Mouse (Mus musculus) intestine, embryonic 16.5 days (tissue): ENCODE data around the gene Col25a1. TPM values are rescaled to one million over a fixed set of nuclear protein-coding genes. Genes with fewer than 3 reads are reported as not detected.

Experiments
- ATAC-seq: fragments of 200-750 bp; cut with Nextera tagmentation; 2 replicates; pipeline ENCODE4 v1.8.0; 2017; ENCODE audit warnings: moderate TSS enrichment, moderate library complexity
- H3K27ac ChIP-seq: fragments of 300-500 bp; sonication (generic); 2 replicates; pipeline ENCODE4 v1.5.1; 2014; ENCODE audit warnings: mild to moderate bottlenecking, low read length
- H3K27me3 ChIP-seq: fragments of 300-500 bp; sonication (generic); replicated peaks from 2 replicates; pipeline ENCODE4 v1.6.1; 2014; ENCODE audit warnings: low read length, control low read depth, mixed read lengths; ENCODE audit not compliant: control insufficient read depth, insufficient read depth
- H3K36me3 ChIP-seq: fragments of 300-500 bp; sonication (generic); 2 replicates; pipeline ENCODE4 v1.6.1; 2014; ENCODE audit warnings: low read length, control low read depth; ENCODE audit not compliant: control insufficient read depth, insufficient read depth
- H3K4me1 ChIP-seq: fragments of 300-500 bp; sonication (generic); 2 replicates; pipeline ENCODE4 v1.6.1; 2014; ENCODE audit warnings: low read length, control low read depth, mixed read lengths; ENCODE audit not compliant: control insufficient read depth, insufficient read depth
- H3K4me2 ChIP-seq: fragments of 300-500 bp; sonication (generic); 2 replicates; pipeline ENCODE4 v1.6.1; 2014; ENCODE audit warnings: low read depth, low read length, control low read depth
- H3K4me3 ChIP-seq: fragments of 300-500 bp; sonication (generic); 2 replicates; pipeline ENCODE4 v1.5.1; 2014; ENCODE audit warnings: mild to moderate bottlenecking, low read length
- H3K9ac ChIP-seq: fragments of 300-500 bp; sonication (generic); 2 replicates; pipeline ENCODE4 v1.6.1; 2014; ENCODE audit warnings: low read depth, low read length
- H3K9me3 ChIP-seq: fragments of 300-500 bp; sonication (generic); 2 replicates; pipeline ENCODE4 v1.6.1; 2016; ENCODE audit warnings: low read length, control low read depth; ENCODE audit not compliant: control insufficient read depth
- WGBS: fragments of 180-500 bp; shearing (Covaris S2); extraction: QIAGEN DNeasy Blood & Tissue Kit; methylation state at CpG from one replicate; pipeline ENCODE4 v1.1.7; 2014; 5-methylcytosine and 5-hydroxymethylcytosine counted together
- polyA plus RNA-seq: library from polyadenylated mRNA; unstranded; fragments of >200 nt; fragmentation: Nextera tagmentation; extraction: Ambion mirVana; gene quantifications from 2 replicates; pipeline ENCODE4 v1.2.1, GENCODE M21; 2015

Gene Col25a1
- polyA plus RNA-seq, 1 experiment from 2014 or later = 1.4 TPM

DNA sequence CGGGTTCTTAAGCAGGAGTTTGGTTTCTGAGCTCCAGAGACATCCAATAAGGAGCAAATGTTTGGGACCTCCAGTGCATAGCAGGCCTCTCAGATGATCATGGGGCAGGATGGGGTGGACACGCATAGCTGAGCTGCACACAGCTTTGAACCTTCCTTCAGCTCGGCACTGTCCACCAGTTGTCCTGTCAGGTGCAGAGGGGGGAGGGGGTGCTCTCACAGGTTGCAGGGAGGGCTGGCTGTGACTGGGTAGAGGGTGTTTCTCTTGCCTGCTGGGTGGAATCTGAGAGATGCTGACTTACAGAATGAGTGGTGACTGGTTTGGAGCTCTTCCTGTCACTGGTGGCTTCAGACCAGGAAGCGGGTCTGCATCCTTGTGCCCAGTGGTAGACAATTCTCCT, 157.5 kb downstream of the Col25a1 start:
- Histone ChIP-seq H3K36me3 (no peaks in the 10 kb centered on the region), H3K4me3 (no peak overlapping the region), H3K4me1 (no peaks in the 10 kb centered on the region), H3K27me3 (no peaks in the 10 kb centered on the region), H3K27ac (no peak overlapping the region), H3K9me3 (no peaks in the 10 kb centered on the region), H3K9ac (no peak overlapping the region), H3K4me2 (no peak overlapping the region)
- no peak for ATAC-seq
- 80% methylated on average over 4 of the region's 4 CpGs for WGBS

DNA sequence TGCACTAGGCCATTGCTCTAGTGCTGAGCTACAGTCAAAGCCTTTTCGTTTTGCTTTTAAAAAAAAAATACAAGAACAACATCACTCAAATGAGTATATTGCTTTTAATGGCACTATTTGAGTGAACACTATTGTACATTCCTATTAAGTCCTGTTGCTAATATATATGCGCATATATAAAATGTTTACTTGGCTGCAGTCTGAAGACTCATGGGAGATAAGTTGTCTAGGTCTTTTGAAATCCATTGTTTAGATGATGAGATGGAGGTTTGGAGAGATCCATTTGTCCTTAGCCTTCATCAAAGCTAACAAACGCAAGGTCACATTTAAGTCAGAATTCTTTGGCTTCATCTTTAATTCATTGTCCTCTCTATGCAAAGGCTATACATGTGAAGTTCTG, 157.9 kb downstream of the Col25a1 start:
- no peak for ATAC-seq
- no peaks in the 10 kb centered on the region for H3K9me3 ChIP-seq
- no peak overlapping the region for H3K27ac ChIP-seq
- H3K9ac ChIP-seq = no peak overlapping the region
- no peaks in the 10 kb centered on the region for H3K27me3 ChIP-seq
- WGBS = 85% methylated on average over 3 of the region's 3 CpGs
- no peaks in the 10 kb centered on the region for H3K36me3 ChIP-seq
- no peaks in the 10 kb centered on the region for H3K4me1 ChIP-seq
- H3K4me2 ChIP-seq = no peak overlapping the region
- H3K4me3 ChIP-seq = no peak overlapping the region

DNA sequence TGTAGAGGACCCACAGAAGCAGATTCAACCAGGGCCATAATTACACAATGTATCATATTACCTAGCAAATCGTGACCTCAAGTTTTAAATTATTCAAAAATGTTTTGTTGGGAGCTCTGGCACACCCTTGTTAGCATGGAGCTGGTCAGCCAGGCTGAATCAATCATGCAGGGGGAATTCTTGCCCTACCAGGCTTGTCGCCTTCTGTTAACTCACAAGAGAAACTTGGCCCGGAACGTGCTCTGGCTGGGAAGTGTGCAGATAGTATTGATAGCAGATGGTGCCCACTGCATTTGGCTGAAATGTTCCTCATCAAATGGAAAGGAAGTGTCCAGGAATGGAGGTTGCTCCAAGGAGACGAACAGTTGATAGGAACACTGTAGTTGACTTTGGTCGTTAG, 158.9 kb downstream of the Col25a1 start:
- 66% methylated on average over 6 of the region's 6 CpGs for WGBS
- H3K9ac ChIP-seq = no peak overlapping the region
- no peaks in the 10 kb centered on the region for H3K9me3 ChIP-seq
- H3K36me3 ChIP-seq = no peaks in the 10 kb centered on the region
- H3K4me3 ChIP-seq = no peak overlapping the region
- no peak overlapping the region for H3K27ac ChIP-seq
- H3K27me3 ChIP-seq = no peaks in the 10 kb centered on the region
- no peaks in the 10 kb centered on the region for H3K4me1 ChIP-seq
- ATAC-seq = no peak
- no peak overlapping the region for H3K4me2 ChIP-seq

DNA sequence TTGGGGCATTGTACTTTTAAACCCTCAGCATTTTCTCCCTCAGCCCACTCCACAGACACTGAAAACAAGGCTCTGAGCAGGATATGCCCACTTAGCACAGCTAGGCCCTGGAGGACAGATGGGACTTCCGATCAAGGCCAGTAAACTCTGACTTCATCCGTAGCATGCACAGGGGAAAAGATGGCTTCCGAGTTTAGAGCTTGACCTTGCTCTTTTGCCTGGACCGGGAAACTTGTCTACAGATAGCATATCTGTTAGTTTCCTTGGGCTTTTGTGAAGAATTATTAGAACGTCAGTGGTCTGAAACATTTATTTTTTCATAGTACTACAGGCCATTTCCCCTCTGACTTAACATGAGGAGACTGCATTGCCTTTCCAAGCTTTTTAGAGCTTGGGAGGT, 159.4 kb downstream of the Col25a1 start:
- H3K4me2 ChIP-seq = no peak overlapping the region
- no peak for ATAC-seq
- H3K4me3 ChIP-seq = no peak overlapping the region
- no peak overlapping the region for H3K9ac ChIP-seq
- no peak overlapping the region for H3K27ac ChIP-seq
- H3K9me3 ChIP-seq = no peaks in the 10 kb centered on the region
- WGBS = 85% methylated on average over 5 of the region's 5 CpGs
- H3K27me3 ChIP-seq = no peaks in the 10 kb centered on the region
- H3K36me3 ChIP-seq = no peaks in the 10 kb centered on the region
- H3K4me1 ChIP-seq = no peaks in the 10 kb centered on the region

DNA sequence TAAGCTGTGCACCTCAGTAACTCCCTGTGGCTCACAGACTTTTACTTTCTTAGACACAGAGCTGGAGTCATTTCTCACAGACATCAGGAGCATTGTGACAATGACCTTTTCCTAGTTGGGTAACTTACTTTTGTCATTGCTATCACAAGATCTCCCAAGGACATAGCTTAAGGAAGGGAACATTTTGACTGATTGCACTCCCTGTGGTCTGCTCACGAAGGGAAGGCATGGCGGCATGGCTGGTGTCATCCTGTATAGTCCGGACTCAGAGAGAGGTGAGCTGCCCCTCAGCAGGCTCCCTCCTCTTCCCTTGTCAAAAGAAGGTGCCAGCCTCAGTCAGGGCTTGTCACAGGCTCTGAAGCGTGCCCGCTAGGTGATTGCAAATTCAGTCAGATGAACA, 160.6 kb downstream of the Col25a1 start:
- H3K4me1 ChIP-seq = no peaks in the 10 kb centered on the region
- H3K27me3 ChIP-seq = no peaks in the 10 kb centered on the region
- no peaks in the 10 kb centered on the region for H3K36me3 ChIP-seq
- no peak overlapping the region for H3K4me2 ChIP-seq
- no peak overlapping the region for H3K27ac ChIP-seq
- 87% methylated on average over 5 of the region's 5 CpGs for WGBS
- H3K4me3 ChIP-seq = no peak overlapping the region
- H3K9me3 ChIP-seq = no peaks in the 10 kb centered on the region
- ATAC-seq = no peak
- no peak overlapping the region for H3K9ac ChIP-seq

DNA sequence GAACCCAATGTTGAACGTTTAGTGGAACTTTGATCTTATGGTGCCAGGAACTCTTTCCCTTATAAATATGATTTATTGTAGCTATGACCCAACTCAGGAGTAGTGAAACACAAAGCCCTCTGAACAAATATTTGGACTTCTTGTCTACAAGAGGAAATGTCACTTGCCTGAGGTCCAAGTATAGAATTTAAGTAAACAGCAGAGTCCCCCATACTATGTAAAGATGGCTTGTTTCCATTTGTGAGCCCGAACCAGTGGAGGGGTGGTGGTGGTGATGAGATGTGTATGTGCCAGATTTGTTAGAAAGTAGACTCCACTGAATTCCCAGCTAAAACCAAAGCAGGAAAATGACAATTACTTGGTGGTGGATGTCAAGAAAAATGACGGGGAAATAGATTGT, 169.2 kb downstream of the Col25a1 start:
- Histone ChIP-seq H3K4me1 (no peaks in the 10 kb centered on the region), H3K27me3 (no peaks in the 10 kb centered on the region), H3K9me3 (no peaks in the 10 kb centered on the region), H3K27ac (no peak overlapping the region), H3K4me2 (no peak overlapping the region), H3K9ac (no peak overlapping the region), H3K36me3 (no peaks in the 10 kb centered on the region), H3K4me3 (no peak overlapping the region)
- no peak for ATAC-seq
- WGBS = 50% methylated on average over 3 of the region's 3 CpGs

DNA sequence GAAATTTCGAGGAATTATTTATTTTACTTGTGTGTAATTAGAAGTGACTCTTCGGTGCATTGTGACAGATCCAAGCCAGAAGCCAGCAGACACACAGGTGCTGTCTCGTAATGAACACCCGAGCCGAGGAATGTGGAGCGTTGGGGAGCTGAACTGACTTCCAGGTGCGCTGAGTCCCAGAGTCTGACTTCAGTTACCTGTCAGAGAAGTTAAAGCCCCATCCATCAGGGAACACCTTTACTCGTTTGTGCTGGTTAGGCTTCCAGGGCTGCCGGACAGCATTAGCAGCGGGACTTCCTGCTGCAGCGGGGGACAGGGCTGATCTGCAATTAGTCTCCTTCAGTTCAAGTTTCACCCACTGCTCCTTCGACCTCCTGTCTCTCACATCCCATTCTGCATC, 172.3 kb downstream of the Col25a1 start:
- WGBS = 48% methylated on average over 12 of the region's 12 CpGs
- Histone ChIP-seq H3K27ac (no peak overlapping the region), H3K4me3 (no peak overlapping the region), H3K9ac (no peak overlapping the region), H3K4me1 (no peaks in the 10 kb centered on the region), H3K36me3 (no peaks in the 10 kb centered on the region), H3K9me3 (no peaks in the 10 kb centered on the region), H3K4me2 (no peak overlapping the region), H3K27me3 (no peaks in the 10 kb centered on the region)
- ATAC-seq = no peak

DNA sequence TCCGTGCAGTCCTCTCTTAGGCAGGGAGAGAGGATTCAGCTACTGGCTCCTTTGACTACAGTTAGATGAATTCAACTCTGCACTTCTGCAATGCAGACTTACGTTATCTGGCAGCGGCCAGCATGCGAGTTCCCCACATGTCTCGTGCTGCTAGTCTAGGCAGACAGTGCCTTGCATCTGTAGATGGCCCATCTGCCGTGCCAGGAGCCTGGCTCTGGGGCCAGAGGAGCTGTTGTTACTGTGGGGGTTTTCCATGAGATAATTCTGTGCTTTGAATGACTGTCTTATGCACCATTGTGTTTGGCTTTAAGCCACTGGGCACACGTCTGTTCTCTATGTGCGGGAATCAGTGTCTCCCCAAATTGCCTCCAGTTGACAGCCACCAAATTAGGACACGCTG, 173.5 kb downstream of the Col25a1 start:
- WGBS = 83% methylated on average over 9 of the region's 9 CpGs
- no peak overlapping the region for H3K4me3 ChIP-seq
- no peaks in the 10 kb centered on the region for H3K36me3 ChIP-seq
- no peak overlapping the region for H3K4me2 ChIP-seq
- no peak overlapping the region for H3K9ac ChIP-seq
- H3K27ac ChIP-seq = no peak overlapping the region
- no peak for ATAC-seq
- H3K9me3 ChIP-seq = no peaks in the 10 kb centered on the region
- H3K27me3 ChIP-seq = no peaks in the 10 kb centered on the region
- no peaks in the 10 kb centered on the region for H3K4me1 ChIP-seq

DNA sequence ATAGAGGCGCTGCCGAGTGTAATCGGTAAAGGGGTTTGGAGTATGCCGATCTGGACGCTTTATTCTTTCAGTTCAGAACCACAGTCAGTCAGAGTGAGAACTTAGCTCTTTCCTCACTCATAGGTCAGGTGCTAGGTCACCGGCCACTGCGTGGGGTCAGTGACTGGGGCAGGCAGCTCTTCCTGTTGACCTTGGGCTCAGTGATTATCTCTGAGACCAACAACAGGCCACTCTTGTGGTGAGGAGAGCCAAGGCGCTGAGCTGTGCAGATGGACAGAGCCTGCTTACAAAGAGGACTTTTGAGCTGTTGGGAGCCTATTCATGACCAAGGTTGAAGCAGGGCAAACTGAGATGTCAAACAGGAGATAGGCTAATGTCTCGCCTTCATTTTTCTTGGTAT, 174.4 kb downstream of the Col25a1 start:
- H3K36me3 ChIP-seq = no peaks in the 10 kb centered on the region
- H3K4me2 ChIP-seq = no peak overlapping the region
- H3K9me3 ChIP-seq = no peaks in the 10 kb centered on the region
- no peaks in the 10 kb centered on the region for H3K27me3 ChIP-seq
- ATAC-seq = no peak
- no peak overlapping the region for H3K27ac ChIP-seq
- no peaks in the 10 kb centered on the region for H3K4me1 ChIP-seq
- WGBS = 76% methylated on average over 9 of the region's 9 CpGs
- no peak overlapping the region for H3K9ac ChIP-seq
- no peak overlapping the region for H3K4me3 ChIP-seq

DNA sequence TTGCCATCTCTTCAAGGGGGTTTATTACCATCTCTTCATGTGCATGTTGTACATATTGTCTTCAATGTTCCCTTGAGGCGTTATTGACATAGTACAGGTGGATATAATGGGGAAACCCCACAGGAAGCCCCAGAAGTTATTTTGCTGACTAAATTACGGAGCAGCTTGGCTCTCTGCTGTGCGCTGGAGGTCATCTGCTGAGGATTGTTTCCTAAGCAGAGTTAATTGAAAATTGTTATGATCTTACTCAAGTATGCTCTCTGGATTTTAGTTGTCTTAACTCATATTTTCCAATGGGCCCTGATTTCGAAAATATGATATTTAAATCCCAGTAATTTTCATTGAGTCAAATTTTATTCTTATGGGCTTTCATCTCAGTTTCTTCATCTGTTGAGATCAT, 178.0 kb downstream of the Col25a1 start:
- Histone ChIP-seq H3K27ac (no peak overlapping the region), H3K9me3 (no peaks in the 10 kb centered on the region), H3K4me3 (no peak overlapping the region), H3K4me2 (no peak overlapping the region), H3K36me3 (no peaks in the 10 kb centered on the region), H3K9ac (no peak overlapping the region), H3K27me3 (no peaks in the 10 kb centered on the region), H3K4me1 (no peaks in the 10 kb centered on the region)
- 83% methylated on average over 4 of the region's 4 CpGs for WGBS
- no peak for ATAC-seq
